Mouse (Mus musculus): ENCODE measurements around the gene Tspan5. TPM values are rescaled to one million over a fixed set of nuclear protein-coding genes. Genes with fewer than 3 reads are reported as not detected.

The Tspan5 gene
- polyA plus RNA-seq, 1 experiment from 2014 or later, result 86.9 TPM

- Histone ChIP-seq H3K27ac (ENCODE audit: low read depth, low read length) (no peak overlapping the region), H3K9me3 (ENCODE audit: control insufficient read depth, low read length) (no peaks in the 10 kb centered on the region), H3K4me1 (ENCODE audit: control insufficient read depth, insufficient read depth, low read depth, low read length) (peaks cover 23% of the 10 kb centered on the region), H3K9ac (ENCODE audit: low read depth, low read length) (no peak overlapping the region), H3K4me3 (ENCODE audit: low read length) (no peak overlapping the region), H3K27me3 (replicated peaks; ENCODE audit: control insufficient read depth, insufficient read depth, low read length) (no peaks in the 10 kb centered on the region), H3K36me3 (ENCODE audit: control insufficient read depth, insufficient read depth, low read length) (no peaks in the 10 kb centered on the region), H3K4me2 (ENCODE audit: low read length) (no peak overlapping the region)
- ATAC-seq, result no peak
- 70% methylated on average over 7 of the region's 7 CpGs for WGBS
Measured at GRCm38 (mm10) chr3:138775926-138776715, 34.1 kb downstream of the Tspan5 start.

GRCm38 (mm10) chr3:138781492-138781891 lies 39.5 kb downstream of the Tspan5 start:
- no peak overlapping the region for H3K27ac ChIP-seq (ENCODE audit: low read depth, low read length)
- 75% methylated on average over 9 of the region's 9 CpGs for WGBS
- no peaks in the 10 kb centered on the region for H3K36me3 ChIP-seq (ENCODE audit: control insufficient read depth, insufficient read depth, low read length)
- no peak overlapping the region for H3K4me2 ChIP-seq (ENCODE audit: low read length)
- no peak overlapping the region for H3K4me3 ChIP-seq (ENCODE audit: low read length)
- no peak overlapping the region for H3K9ac ChIP-seq (ENCODE audit: low read depth, low read length)
- peaks cover 23% of the 10 kb centered on the region for H3K4me1 ChIP-seq (ENCODE audit: control insufficient read depth, insufficient read depth, low read depth, low read length)
- H3K9me3 ChIP-seq (ENCODE audit: control insufficient read depth, low read length), result no peaks in the 10 kb centered on the region
- no peak for ATAC-seq
- no peaks in the 10 kb centered on the region for H3K27me3 ChIP-seq (replicated peaks; ENCODE audit: control insufficient read depth, insufficient read depth, low read length)

GRCm38 (mm10) chr3:138783859-138784640 lies 42.1 kb downstream of the Tspan5 start:
- Histone ChIP-seq H3K27ac (ENCODE audit: low read depth, low read length) (peak overlapping the region; percentile 55; the same call in 1 of the 2 replicates), H3K9me3 (ENCODE audit: control insufficient read depth, low read length) (no peaks in the 10 kb centered on the region), H3K9ac (ENCODE audit: low read depth, low read length) (no peak overlapping the region), H3K4me1 (ENCODE audit: control insufficient read depth, insufficient read depth, low read depth, low read length) (peaks cover 19% of the 10 kb centered on the region), H3K4me3 (ENCODE audit: low read length) (no peak overlapping the region), H3K36me3 (ENCODE audit: control insufficient read depth, insufficient read depth, low read length) (no peaks in the 10 kb centered on the region), H3K4me2 (ENCODE audit: low read length) (peak overlapping the region; percentile 9; the same call in 1 of the 2 replicates), H3K27me3 (replicated peaks; ENCODE audit: control insufficient read depth, insufficient read depth, low read length) (no peaks in the 10 kb centered on the region)
- peak; percentile 70 for ATAC-seq
- WGBS, result 65% methylated on average over 19 of the region's 19 CpGs

- H3K4me1 ChIP-seq (ENCODE audit: control insufficient read depth, insufficient read depth, low read depth, low read length), result peaks cover 16% of the 10 kb centered on the region
- peak overlapping the region; percentile 9; the same call in 1 of the 2 replicates for H3K4me2 ChIP-seq (ENCODE audit: low read length)
- H3K9me3 ChIP-seq (ENCODE audit: control insufficient read depth, low read length), result no peaks in the 10 kb centered on the region
- WGBS, result 64% methylated on average over 7 of the region's 7 CpGs
- no peaks in the 10 kb centered on the region for H3K36me3 ChIP-seq (ENCODE audit: control insufficient read depth, insufficient read depth, low read length)
- no peaks in the 10 kb centered on the region for H3K27me3 ChIP-seq (replicated peaks; ENCODE audit: control insufficient read depth, insufficient read depth, low read length)
- no peak overlapping the region for H3K4me3 ChIP-seq (ENCODE audit: low read length)
- no peak overlapping the region for H3K9ac ChIP-seq (ENCODE audit: low read depth, low read length)
- H3K27ac ChIP-seq (ENCODE audit: low read depth, low read length), result peak overlapping the region; percentile 55; the same call in 1 of the 2 replicates
- peak; percentile 44 for ATAC-seq
Measured at GRCm38 (mm10) chr3:138784641-138785025, 42.6 kb downstream of the Tspan5 start.

- H3K27ac ChIP-seq (ENCODE audit: low read depth, low read length), result no peak overlapping the region
- ATAC-seq, result no peak
- no peaks in the 10 kb centered on the region for H3K27me3 ChIP-seq (replicated peaks; ENCODE audit: control insufficient read depth, insufficient read depth, low read length)
Measured at GRCm38 (mm10) chr3:138787758-138788488, 45.9 kb downstream of the Tspan5 start.

DNA sequence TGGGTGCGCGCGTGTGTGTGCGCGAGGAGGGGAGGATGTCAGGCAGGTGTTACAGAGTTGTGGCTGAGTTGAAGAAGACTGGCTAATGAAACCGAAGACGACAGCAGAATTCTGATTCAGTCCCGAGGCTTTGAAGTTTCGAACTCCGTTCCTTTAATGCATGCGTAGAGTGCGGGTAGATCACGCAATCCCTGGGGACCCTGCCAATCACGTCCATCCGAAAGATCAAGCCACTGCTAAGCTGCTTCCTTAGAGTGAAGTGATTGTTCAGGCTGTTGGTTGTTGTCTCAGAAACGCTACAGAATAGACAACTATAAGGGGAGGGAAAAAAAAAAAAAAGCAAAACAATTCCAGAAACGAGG lies 46.5 kb downstream of the Tspan5 start:
- no peaks in the 10 kb centered on the region for H3K9me3 ChIP-seq (ENCODE audit: control insufficient read depth, low read length)
- no peak overlapping the region; the same call in 1 of the 2 replicates for H3K27ac ChIP-seq (ENCODE audit: low read depth, low read length)
- H3K4me2 ChIP-seq (ENCODE audit: low read length), result no peak overlapping the region
- no peak overlapping the region for H3K4me3 ChIP-seq (ENCODE audit: low read length)
- H3K9ac ChIP-seq (ENCODE audit: low read depth, low read length), result no peak overlapping the region
- H3K27me3 ChIP-seq (replicated peaks; ENCODE audit: control insufficient read depth, insufficient read depth, low read length), result no peaks in the 10 kb centered on the region
- H3K4me1 ChIP-seq (ENCODE audit: control insufficient read depth, insufficient read depth, low read depth, low read length), result peaks cover 12% of the 10 kb centered on the region
- ATAC-seq, result no peak
- WGBS, result 70% methylated on average over 17 of the region's 17 CpGs
- H3K36me3 ChIP-seq (ENCODE audit: control insufficient read depth, insufficient read depth, low read length), result no peaks in the 10 kb centered on the region

More at GRCm38 (mm10) chr3:138787758-138788488, 45.9 kb downstream of the Tspan5 start:
- H3K4me3 ChIP-seq (ENCODE audit: low read length), result no peak overlapping the region
- peaks cover 12% of the 10 kb centered on the region for H3K4me1 ChIP-seq (ENCODE audit: control insufficient read depth, insufficient read depth, low read depth, low read length)
- no peak overlapping the region for H3K4me2 ChIP-seq (ENCODE audit: low read length)
- no peak overlapping the region for H3K9ac ChIP-seq (ENCODE audit: low read depth, low read length)
- no peaks in the 10 kb centered on the region for H3K9me3 ChIP-seq (ENCODE audit: control insufficient read depth, low read length)
- 83% methylated on average over 18 of the region's 18 CpGs for whole genome bisulfite sequencing
- no peaks in the 10 kb centered on the region for H3K36me3 ChIP-seq (ENCODE audit: control insufficient read depth, insufficient read depth, low read length)

DNA sequence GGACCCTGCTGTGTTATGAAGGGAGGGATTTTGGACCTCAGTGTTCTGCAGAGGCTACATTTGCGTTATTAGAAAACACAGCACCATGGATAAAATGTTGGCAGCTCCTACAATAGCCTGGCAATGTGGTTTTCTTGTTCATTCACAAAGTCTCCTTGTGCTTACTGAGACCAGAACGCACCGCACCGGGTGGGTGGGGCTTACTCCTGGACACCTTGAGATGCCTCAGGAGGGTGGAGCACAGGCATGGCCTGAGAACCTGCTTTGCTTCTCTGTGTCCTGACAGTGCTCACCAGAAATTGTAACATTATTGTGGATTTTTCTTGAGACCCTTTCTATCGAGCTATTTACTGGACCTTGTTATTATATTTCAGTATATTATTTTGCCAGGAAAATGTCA lies 47.3 kb downstream of the Tspan5 start:
- Histone ChIP-seq H3K9ac (ENCODE audit: low read depth, low read length) (no peak overlapping the region), H3K9me3 (ENCODE audit: control insufficient read depth, low read length) (no peaks in the 10 kb centered on the region), H3K27me3 (replicated peaks; ENCODE audit: control insufficient read depth, insufficient read depth, low read length) (no peaks in the 10 kb centered on the region), H3K4me1 (ENCODE audit: control insufficient read depth, insufficient read depth, low read depth, low read length) (peaks cover 7% of the 10 kb centered on the region), H3K27ac (ENCODE audit: low read depth, low read length) (0 out of 2 replicates have a peak overlapping the region, but pooled peaks have one; percentile 3), H3K4me3 (ENCODE audit: low read length) (no peak overlapping the region), H3K36me3 (ENCODE audit: control insufficient read depth, insufficient read depth, low read length) (no peaks in the 10 kb centered on the region), H3K4me2 (ENCODE audit: low read length) (no peak overlapping the region)
- ATAC-seq, result no peak
- 73% methylated on average over 5 of the region's 5 CpGs for WGBS

GRCm38 (mm10) chr3:138794533-138794932 lies 52.5 kb downstream of the Tspan5 start:
- Histone ChIP-seq H3K4me1 (ENCODE audit: control insufficient read depth, insufficient read depth, low read depth, low read length) (no peaks in the 10 kb centered on the region; the same call in 1 of the 2 replicates), H3K9ac (ENCODE audit: low read depth, low read length) (no peak overlapping the region), H3K27me3 (replicated peaks; ENCODE audit: control insufficient read depth, insufficient read depth, low read length) (no peaks in the 10 kb centered on the region), H3K27ac (ENCODE audit: low read depth, low read length) (no peak overlapping the region), H3K4me2 (ENCODE audit: low read length) (no peak overlapping the region), H3K4me3 (ENCODE audit: low read length) (no peak overlapping the region), H3K36me3 (ENCODE audit: control insufficient read depth, insufficient read depth, low read length) (no peaks in the 10 kb centered on the region), H3K9me3 (ENCODE audit: control insufficient read depth, low read length) (no peaks in the 10 kb centered on the region)
- WGBS, result 92% methylated on average over 8 of the region's 8 CpGs
- no peak for ATAC-seq
